Mouse (Mus musculus) forebrain, embryonic 16.5 days (tissue): ENCODE measurements around the gene Tmbim6. TPM values are rescaled to one million over a fixed set of nuclear protein-coding genes. Genes with fewer than 3 reads are reported as not detected.

Source experiments
- ATAC-seq: fragments of 200-750 bp; cut with Nextera tagmentation; 2 replicates; pipeline ENCODE4 v1.8.0; 2017; ENCODE audit warnings: mild to moderate bottlenecking, moderate library complexity
- H3K27ac ChIP-seq: fragments of 300-500 bp; sonication (generic); 2 replicates; pipeline ENCODE4 v1.5.1; 2014; ENCODE audit warnings: low read length, control low read depth
- H3K27me3 ChIP-seq: fragments of 300-500 bp; sonication (generic); replicated peaks from 2 replicates; pipeline ENCODE4 v1.6.1; 2014; ENCODE audit warnings: low read length; ENCODE audit not compliant: control insufficient read depth, insufficient read depth
- H3K36me3 ChIP-seq: fragments of 300-500 bp; sonication (generic); 2 replicates; pipeline ENCODE4 v1.6.1; 2014; ENCODE audit not compliant: control insufficient read depth, insufficient read depth
- H3K4me1 ChIP-seq: fragments of 300-500 bp; sonication (generic); replicated peaks from 2 replicates; pipeline ENCODE4 v1.6.1; 2014; ENCODE audit warnings: low read length; ENCODE audit not compliant: control insufficient read depth, insufficient read depth
- H3K4me2 ChIP-seq: fragments of 300-500 bp; sonication (generic); 2 replicates; pipeline ENCODE4 v1.6.1; 2014; ENCODE audit warnings: mild to moderate bottlenecking, low read length, control low read depth
- H3K4me3 ChIP-seq: fragments of 300-500 bp; sonication (generic); replicated peaks from 2 replicates; pipeline ENCODE4 v1.5.1; 2014; ENCODE audit warnings: mild to moderate bottlenecking, low read length, control low read depth
- H3K9ac ChIP-seq: fragments of 300-500 bp; sonication (generic); replicated peaks from 2 replicates; pipeline ENCODE4 v1.6.1; 2014; ENCODE audit warnings: low read depth, low read length, control low read depth
- H3K9me3 ChIP-seq: fragments of 300-500 bp; sonication (generic); 2 replicates; pipeline ENCODE4 v1.6.1; 2016; ENCODE audit warnings: low read length; ENCODE audit not compliant: control insufficient read depth
- WGBS: fragments of 180-500 bp; shearing (Covaris S2); extraction: QIAGEN DNeasy Blood & Tissue Kit; methylation state at CpG from one replicate; pipeline ENCODE4 v1.1.7; 2014; 5-methylcytosine and 5-hydroxymethylcytosine counted together
- polyA plus RNA-seq: library from polyadenylated mRNA; unstranded; fragments of >200 nt; fragmentation: Nextera tagmentation; extraction: Ambion mirVana; gene quantifications from 2 replicates; pipeline ENCODE4 v1.2.1, GENCODE M21; 2015

Tmbim6 gene
- polyA plus RNA-seq, 1 experiment from 2014 or later = 273 TPM

DNA sequence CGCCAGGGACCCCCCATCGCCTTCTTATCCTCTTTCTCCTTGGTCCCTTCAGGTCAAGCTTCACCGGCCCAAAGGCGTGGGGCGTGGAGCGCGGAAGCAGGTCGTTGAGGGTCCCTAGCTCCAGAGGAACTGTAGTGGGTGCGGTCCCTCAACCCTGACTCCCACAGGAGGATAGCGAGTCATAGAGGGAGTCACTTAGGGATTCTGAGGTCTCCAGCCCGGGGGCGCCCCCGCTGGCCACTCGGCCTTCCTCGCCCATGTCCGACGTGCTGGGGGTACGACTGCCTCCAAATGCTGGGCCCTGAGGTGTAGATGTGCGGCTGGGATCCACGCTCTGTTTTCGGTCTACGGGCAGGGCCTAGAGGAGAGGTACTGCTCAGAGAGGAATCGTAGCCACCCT, 29.9 kb downstream of the Tmbim6 start:
- H3K36me3 ChIP-seq = peaks cover 4% of the 10 kb centered on the region; the same call in 1 of the 2 replicates
- 91% methylated on average over 23 of the region's 23 CpGs for WGBS

GRCm38 (mm10) chr15:99423131-99423530, 30.4 kb downstream of the Tmbim6 start:
- H3K9ac ChIP-seq = no peak overlapping the region
- no peak for ATAC-seq
- H3K36me3 ChIP-seq = peaks cover 6% of the 10 kb centered on the region; the same call in 1 of the 2 replicates
- H3K4me1 ChIP-seq = peaks cover 9% of the 10 kb centered on the region
- no peak overlapping the region for H3K4me2 ChIP-seq
- no peaks in the 10 kb centered on the region for H3K9me3 ChIP-seq
- no peak overlapping the region for H3K27ac ChIP-seq
- 95% methylated on average over 10 of the region's 10 CpGs for WGBS
- no peaks in the 10 kb centered on the region for H3K27me3 ChIP-seq
- no peak overlapping the region for H3K4me3 ChIP-seq

More for the DNA sequence above, 29.9 kb downstream of the Tmbim6 start:
- Histone ChIP-seq H3K4me1 (peaks cover 9% of the 10 kb centered on the region), H3K9me3 (no peaks in the 10 kb centered on the region), H3K4me2 (no peak overlapping the region), H3K27ac (no peak overlapping the region), H3K4me3 (no peak overlapping the region), H3K9ac (no peak overlapping the region), H3K27me3 (no peaks in the 10 kb centered on the region)
- ATAC-seq = no peak

GRCm38 (mm10) chr15:99423884-99424283, 31.2 kb downstream of the Tmbim6 start:
- H3K4me3 ChIP-seq = no peak overlapping the region
- no peaks in the 10 kb centered on the region for H3K27me3 ChIP-seq
- no peak overlapping the region for H3K27ac ChIP-seq
- H3K36me3 ChIP-seq = peaks cover 10% of the 10 kb centered on the region; the same call in 1 of the 2 replicates
- WGBS = 89% methylated on average over 9 of the region's 9 CpGs
- H3K9me3 ChIP-seq = no peaks in the 10 kb centered on the region
- ATAC-seq = no peak
- peaks cover 9% of the 10 kb centered on the region for H3K4me1 ChIP-seq
- no peak overlapping the region for H3K4me2 ChIP-seq
- H3K9ac ChIP-seq = no peak overlapping the region

- no peak overlapping the region for H3K9ac ChIP-seq
- H3K27me3 ChIP-seq = no peaks in the 10 kb centered on the region
- ATAC-seq = no peak
- H3K9me3 ChIP-seq = no peaks in the 10 kb centered on the region
- H3K36me3 ChIP-seq = peaks cover 21% of the 10 kb centered on the region
- H3K4me3 ChIP-seq = no peak overlapping the region
- no peaks in the 10 kb centered on the region for H3K4me1 ChIP-seq
- no peak overlapping the region for H3K27ac ChIP-seq
- WGBS = 91% methylated on average over 8 of the region's 8 CpGs
- H3K4me2 ChIP-seq = no peak overlapping the region
Measured at GRCm38 (mm10) chr15:99430394-99430793, 37.7 kb downstream of the Tmbim6 start.

DNA sequence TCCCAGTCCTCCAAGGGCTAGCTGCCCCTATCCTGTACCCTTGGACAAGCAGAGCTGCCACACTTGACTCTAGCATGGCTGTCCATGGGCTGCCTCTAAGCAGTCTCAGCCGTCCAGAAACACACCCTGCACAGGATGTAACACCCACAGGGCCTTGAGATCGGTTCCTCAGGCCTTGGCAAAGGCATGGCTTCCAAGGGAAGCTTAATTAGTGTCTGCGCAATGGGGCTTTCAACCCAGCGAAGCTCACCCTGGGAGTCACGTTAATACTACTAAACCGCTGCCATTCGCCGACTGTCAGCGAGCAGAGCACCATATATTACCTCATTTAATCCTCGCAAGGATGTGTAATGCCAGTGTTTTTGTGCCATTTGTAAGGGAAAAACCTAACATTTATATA, 38.4 kb downstream of the Tmbim6 start:
- Histone ChIP-seq H3K36me3 (peaks cover 21% of the 10 kb centered on the region), H3K27ac (no peak overlapping the region), H3K9ac (no peak overlapping the region), H3K4me2 (no peak overlapping the region), H3K9me3 (no peaks in the 10 kb centered on the region), H3K4me3 (no peak overlapping the region), H3K27me3 (no peaks in the 10 kb centered on the region), H3K4me1 (peaks cover 3% of the 10 kb centered on the region; the same call in 1 of the 2 replicates)
- WGBS = 81% methylated on average over 10 of the region's 10 CpGs
- no peak for ATAC-seq

- no peak overlapping the region for H3K9ac ChIP-seq
- ATAC-seq = no peak
- no peaks in the 10 kb centered on the region for H3K9me3 ChIP-seq
- H3K27ac ChIP-seq = no peak overlapping the region
- peaks cover 6% of the 10 kb centered on the region for H3K4me1 ChIP-seq
- no peak overlapping the region for H3K4me2 ChIP-seq
- peaks cover 21% of the 10 kb centered on the region for H3K36me3 ChIP-seq
- H3K27me3 ChIP-seq = no peaks in the 10 kb centered on the region
- WGBS = 88% methylated on average over 7 of the region's 7 CpGs
- no peak overlapping the region for H3K4me3 ChIP-seq
Measured at GRCm38 (mm10) chr15:99431504-99431903, 38.8 kb downstream of the Tmbim6 start.

DNA sequence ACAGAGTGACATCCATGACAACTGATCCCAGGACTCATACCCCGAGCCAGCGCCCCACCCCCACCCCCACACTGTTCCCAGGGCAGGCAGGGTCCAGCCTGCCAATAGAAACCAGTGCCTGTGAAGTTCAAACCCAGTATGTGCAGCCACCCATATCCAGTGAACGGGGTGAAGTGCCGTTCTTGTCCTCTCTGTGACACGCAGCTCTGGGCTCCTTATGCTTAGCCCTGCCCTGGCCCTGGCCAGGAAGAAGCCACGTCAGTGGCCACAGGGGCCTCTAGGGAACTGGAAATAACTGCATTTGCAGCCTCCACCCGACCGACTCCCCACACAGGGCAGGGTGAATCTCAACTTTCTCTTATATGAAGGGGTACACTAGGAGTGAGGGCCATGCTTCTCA, 39.3 kb downstream of the Tmbim6 start:
- H3K4me3 ChIP-seq = no peak overlapping the region
- H3K36me3 ChIP-seq = peaks cover 21% of the 10 kb centered on the region
- no peaks in the 10 kb centered on the region for H3K27me3 ChIP-seq
- WGBS = 89% methylated on average over 8 of the region's 8 CpGs
- H3K27ac ChIP-seq = no peak overlapping the region
- no peak for ATAC-seq
- peaks cover 8% of the 10 kb centered on the region for H3K4me1 ChIP-seq
- no peak overlapping the region for H3K9ac ChIP-seq
- no peaks in the 10 kb centered on the region for H3K9me3 ChIP-seq
- no peak overlapping the region for H3K4me2 ChIP-seq

GRCm38 (mm10) chr15:99433081-99433718, 40.5 kb downstream of the Tmbim6 start:
- H3K27me3 ChIP-seq = no peaks in the 10 kb centered on the region
- WGBS = 90% methylated on average over 16 of the region's 16 CpGs
- H3K4me2 ChIP-seq = no peak overlapping the region
- H3K4me3 ChIP-seq = no peak overlapping the region
- H3K9ac ChIP-seq = no peak overlapping the region
- ATAC-seq = no peak
- H3K9me3 ChIP-seq = no peaks in the 10 kb centered on the region
- no peak overlapping the region for H3K27ac ChIP-seq
- H3K36me3 ChIP-seq = peaks cover 19% of the 10 kb centered on the region
- peaks cover 8% of the 10 kb centered on the region for H3K4me1 ChIP-seq

GRCm38 (mm10) chr15:99433913-99434312, 41.2 kb downstream of the Tmbim6 start:
- Histone ChIP-seq H3K36me3 (peaks cover 15% of the 10 kb centered on the region), H3K9me3 (no peaks in the 10 kb centered on the region), H3K4me1 (peaks cover 8% of the 10 kb centered on the region), H3K27me3 (no peaks in the 10 kb centered on the region), H3K4me2 (no peak overlapping the region), H3K4me3 (no peak overlapping the region), H3K27ac (no peak overlapping the region), H3K9ac (no peak overlapping the region)
- ATAC-seq = no peak
- WGBS = 92% methylated on average over 12 of the region's 12 CpGs
